ENCODE assay signal across 13 mouse cellular contexts in genomic region chr17:27577468-27577867, GRCm38 (mm10). TPM values are rescaled to one million over a fixed set of nuclear protein-coding genes. Genes with fewer than 3 reads are reported as not detected.
DNase-seq lines count a peak whose midpoint lies in the region; ATAC-seq and TF ChIP-seq lines count a peak whose summit lies in the region.
"Had no signal": no experiment of that assay in that cellular context is flagged by ENCODE, and none has a peak within 500 bp of the region (broad histone marks: within the 10 kb centered on the region; RNA-seq: fewer than 3 reads in every experiment).

No protein-coding gene starts in this region.

- H3K27ac ChIP-seq in kidney, postnatal 0 days = no peak overlapping the region
- H3K27ac ChIP-seq: embryonic facial prominence, embryonic 15.5 days had no signal

- no peaks in the 10 kb centered on the region for H3K27me3 ChIP-seq in kidney, postnatal 0 days (ENCODE audit: insufficient read depth, low read length)
- H3K27me3 ChIP-seq: embryonic facial prominence, embryonic 15.5 days had no signal

- peaks cover 19% of the 10 kb centered on the region for H3K36me3 ChIP-seq in kidney, postnatal 0 days (ENCODE audit: insufficient read depth, low read length)

- no peaks in the 10 kb centered on the region for H3K9me3 ChIP-seq in kidney, postnatal 0 days (replicated peaks; ENCODE audit: low read length)
- H3K9me3 ChIP-seq: embryonic facial prominence, embryonic 15.5 days had no signal

- 47% methylated on average over 6 of the region's 6 CpGs for WGBS in kidney, postnatal 0 days

- H3K9ac ChIP-seq in kidney, postnatal 0 days (ENCODE audit: low read depth, low read length) = no peak overlapping the region
- H3K9ac ChIP-seq: embryonic facial prominence, embryonic 15.5 days had no signal

- no peak overlapping the region for H3K4me2 ChIP-seq in kidney, postnatal 0 days (ENCODE audit: low read length)
- H3K4me2 ChIP-seq: embryonic facial prominence, embryonic 15.5 days had no signal

- no peaks in the 10 kb centered on the region for H3K4me1 ChIP-seq in kidney, postnatal 0 days (replicated peaks; ENCODE audit: insufficient read depth, low read length)
- H3K4me1 ChIP-seq: embryonic facial prominence, embryonic 15.5 days had no signal

- peak; percentile 54; the same call in 1 of the 2 replicates for TF ChIP-seq CTCF in kidney, postnatal 0 days (IDR thresholded peaks at IDR 0.05; ENCODE audit: low read depth)

- ATAC-seq in kidney, postnatal 0 days (replicated peaks; ENCODE audit: low FRiP score, low read depth) = no peak
- ATAC-seq in megakaryocyte progenitor cell, adult 5-6 weeks (replicated peaks; ENCODE audit: poor library complexity) = peak; percentile 29; the same call in 1 of the 2 replicates
- ATAC-seq: intestine, embryonic 16.5 days had no signal

- H3K4me3 ChIP-seq in kidney, postnatal 0 days (replicated peaks; ENCODE audit: low read depth, low read length) = no peak overlapping the region
- H3K4me3 ChIP-seq: embryonic facial prominence, embryonic 15.5 days; myocyte had no signal

- DNase-seq in embryo, embryonic 10.5 days (ENCODE audit: low spot score) = peak; percentile 34
- no peak for DNase-seq in embryo, embryonic 10 days (ENCODE audit: low spot score)
- peak; percentile 51 for DNase-seq in kidney, postnatal 0 days (ENCODE audit: low spot score)
- DNase-seq in kidney, adult 8-10 months = no peak
- DNase-seq in retina, postnatal 1 day = peak; percentile 62
- DNase-seq in retina, embryonic 14.5 days (ENCODE audit: low spot score) = no peak
- no peak for DNase-seq in frontal cortex, postnatal 25 days (ENCODE audit: low spot score in 2 of 2)
- DNase-seq: right cerebral cortex, postnatal 14 days had no signal

RNA-seq across cellular contexts. Expression of gene AI413582, which starts 11.9 kb away (rescaled TPM):
- 34.5 and 35.6 TPM in 2 replicates for polyA plus RNA-seq in kidney, postnatal 0 days (2015; fragmentation: Nextera tagmentation; extraction: Ambion mirVana)
- total RNA-seq in megakaryocyte progenitor cell, adult 5-6 weeks (2015) = 31.0 and 31.6 TPM in 2 replicates
- 32.3 and 46.0 TPM in 2 replicates for total RNA-seq in megakaryocyte progenitor cell, adult 5-6 weeks (2017)

RNA-seq across cellular contexts. Expression of gene Hmga1, which starts 21.2 kb away (rescaled TPM):
- 131 and 136 TPM in 2 replicates for polyA plus RNA-seq in kidney, postnatal 0 days (2015; fragmentation: Nextera tagmentation; extraction: Ambion mirVana)
- 405 and 414 TPM in 2 replicates for total RNA-seq in megakaryocyte progenitor cell, adult 5-6 weeks (2015)
- total RNA-seq in megakaryocyte progenitor cell, adult 5-6 weeks (2017) = 220 and 239 TPM in 2 replicates

RNA-seq across cellular contexts. Expression of gene Nudt3, which starts 45.8 kb away (rescaled TPM):
- polyA plus RNA-seq in kidney, postnatal 0 days (2015; fragmentation: Nextera tagmentation; extraction: Ambion mirVana) = 69.5 and 70.2 TPM in 2 replicates
- 70.9 and 74.6 TPM in 2 replicates for total RNA-seq in megakaryocyte progenitor cell, adult 5-6 weeks (2015)
- 171 and 186 TPM in 2 replicates for total RNA-seq in megakaryocyte progenitor cell, adult 5-6 weeks (2017)

RNA-seq across cellular contexts. Expression of gene Grm4, which starts 56.3 kb away (rescaled TPM):
- polyA plus RNA-seq in kidney, postnatal 0 days (2015; fragmentation: Nextera tagmentation; extraction: Ambion mirVana) = 1.1 and 1.3 TPM in 2 replicates
- not detected in 2 replicates for total RNA-seq in megakaryocyte progenitor cell, adult 5-6 weeks (2015)
- total RNA-seq in megakaryocyte progenitor cell, adult 5-6 weeks (2017) = not detected in 2 replicates
- total RNA-seq: liver, adult 2 months had no signal
- polyA plus RNA-seq: liver, adult 2 months; myocyte had no signal

RNA-seq across cellular contexts. Expression of gene RPS10-NUDT3, which starts 57.6 kb away (rescaled TPM):
- polyA plus RNA-seq in kidney, postnatal 0 days (2015; fragmentation: Nextera tagmentation; extraction: Ambion mirVana) = not detected in 2 replicates
- not detected in 2 replicates for total RNA-seq in megakaryocyte progenitor cell, adult 5-6 weeks (2015)
- not detected in 2 replicates for total RNA-seq in megakaryocyte progenitor cell, adult 5-6 weeks (2017)
- total RNA-seq: liver, adult 2 months had no signal
- polyA plus RNA-seq: embryonic facial prominence, embryonic 15.5 days; intestine, embryonic 16.5 days; liver, adult 2 months; myocyte had no signal

Comparison
In these comparisons a context has a peak if more than half of its experiments do, and no peak if none do; other contexts are left out.
1. DNase-seq: peak in embryo, embryonic 10.5 days (single experiment), kidney, postnatal 0 days (single experiment) and retina, postnatal 1 day (single experiment); none in embryo, embryonic 10 days (single experiment), kidney, adult 8-10 months (0 of 2), retina, embryonic 14.5 days (single experiment) and frontal cortex, postnatal 25 days (0 of 2).